Mouse (Mus musculus) ES-Bruce4 (cell line): ENCODE results near the gene Rara. TPM values are rescaled to one million over a fixed set of nuclear protein-coding genes. Genes with fewer than 3 reads are reported as not detected.

Experiments used
- H3K27ac ChIP-seq: 2 replicates; pipeline ENCODE4 v1.5.1; 2012; ENCODE audit warnings: low read length, inconsistent platforms; ENCODE audit not compliant: insufficient read depth
- H3K27me3 ChIP-seq: 2 replicates; pipeline ENCODE4 v1.6.1; 2012; ENCODE audit warnings: mild to moderate bottlenecking, low read length, inconsistent platforms; ENCODE audit not compliant: control insufficient read depth, poor library complexity, insufficient read depth, severe bottlenecking
- H3K36me3 ChIP-seq: 2 replicates; pipeline ENCODE4 v1.6.1; 2012; ENCODE audit warnings: inconsistent platforms, mild to moderate bottlenecking, low read length, moderate library complexity; ENCODE audit not compliant: control insufficient read depth, poor library complexity, insufficient read depth, severe bottlenecking
- H3K4me1 ChIP-seq: one replicate; pipeline ENCODE4 v1.8.1; 2011; ENCODE audit warnings: low read length; ENCODE audit not compliant: control insufficient read depth, insufficient read depth
- H3K4me3 ChIP-seq: 2 replicates; pipeline ENCODE4 v1.5.1; 2011; ENCODE audit warnings: low read depth, mild to moderate bottlenecking, low read length
- H3K9ac ChIP-seq: 2 replicates; pipeline ENCODE4 v1.6.1; 2012; ENCODE audit warnings: low read depth, mild to moderate bottlenecking, inconsistent platforms; ENCODE audit not compliant: poor library complexity, severe bottlenecking
- H3K9me3 ChIP-seq: replicated peaks from 2 replicates; pipeline ENCODE4 v1.6.1; 2012; ENCODE audit warnings: mild to moderate bottlenecking, low read length, inconsistent platforms; ENCODE audit not compliant: control insufficient read depth, poor library complexity, insufficient read depth, severe bottlenecking
- CTCF ChIP-seq: IDR thresholded peaks from one replicate; pipeline ENCODE4 v1.8.1; 2011; ENCODE audit warnings: low read depth, low read length
- EP300 ChIP-seq: IDR thresholded peaks from 2 replicates; pipeline ENCODE4 v1.6.1; 2011; ENCODE audit warnings: low read depth, low read length; ENCODE audit not compliant: insufficient read depth
- POLR2A ChIP-seq: IDR thresholded peaks from one replicate; pipeline ENCODE4 v1.8.1; 2011; ENCODE audit warnings: low read length; ENCODE audit not compliant: insufficient read depth
- polyA plus RNA-seq: library from polyadenylated mRNA; stranded (reverse); fragments of >200 nt; gene quantifications from 2 replicates; pipeline ENCODE4 v1.2.4, GENCODE M21; 2011; ENCODE audit warnings: low read depth; ENCODE audit not compliant: missing spikeins, insufficient read depth, insufficient read length

Gene Rara
- polyA plus RNA-seq, 1 experiment = 23.7 TPM

DNA sequence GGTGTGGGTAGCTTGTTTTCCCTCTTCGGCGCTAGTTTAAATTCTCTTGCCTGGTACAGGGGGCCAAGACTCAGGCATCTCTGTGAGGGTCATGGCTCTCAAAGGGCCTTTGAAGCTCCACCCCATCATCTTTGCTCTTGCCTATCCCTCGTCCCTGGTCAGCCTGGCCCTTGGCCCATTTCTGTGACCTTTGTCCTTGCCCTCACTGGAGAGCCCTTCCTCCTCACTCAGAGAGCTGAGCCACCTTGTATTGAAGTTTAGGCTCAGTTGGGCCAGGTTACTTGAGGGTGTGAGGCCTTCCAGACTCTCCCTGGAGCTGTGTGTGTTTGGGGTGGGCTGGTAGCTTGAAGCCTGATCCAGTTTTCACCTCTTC lies 18.0 kb downstream of the Rara start:
- TF ChIP-seq POLR2A (no peak), EP300 (no peak), CTCF (no peak)
- H3K36me3 ChIP-seq = 0 out of 2 replicates have a peak, but pooled peaks cover 3% of the 10 kb centered on the region
- H3K4me1 ChIP-seq = peaks cover 5% of the 10 kb centered on the region
- H3K27me3 ChIP-seq = no peaks in the 10 kb centered on the region
- H3K9me3 ChIP-seq = no peaks in the 10 kb centered on the region
- no peak overlapping the region for H3K27ac ChIP-seq
- no peak overlapping the region for H3K9ac ChIP-seq
- no peak overlapping the region for H3K4me3 ChIP-seq

DNA sequence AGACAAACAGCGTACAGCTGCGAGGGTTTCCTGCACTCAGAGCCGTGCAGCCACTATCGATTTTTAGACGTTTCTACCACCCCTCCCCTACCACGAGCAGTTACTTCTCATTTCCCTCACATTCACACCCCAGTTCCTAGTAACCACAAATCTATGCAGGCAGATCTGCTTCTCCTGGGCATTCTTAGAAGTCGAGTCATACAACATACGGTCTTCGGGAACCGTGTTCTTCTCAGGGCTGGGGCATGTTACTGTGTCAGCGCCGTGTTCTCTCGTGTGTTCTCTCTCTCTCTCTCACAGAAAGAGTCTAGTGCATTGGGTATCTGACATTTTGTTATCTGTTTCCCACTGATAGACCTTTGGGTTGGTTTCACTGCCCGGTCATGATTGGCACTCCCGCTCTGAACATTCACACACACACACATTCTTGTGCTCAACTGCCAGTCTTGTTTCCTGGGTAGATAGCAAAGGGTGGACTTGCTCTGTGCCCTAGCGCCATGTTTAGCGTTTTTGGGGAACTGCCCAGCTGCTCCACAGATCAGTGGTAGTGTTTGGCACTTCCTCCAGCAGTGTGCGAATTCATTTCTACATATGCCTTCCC lies 20.5 kb downstream of the Rara start:
- Histone ChIP-seq H3K36me3 (0 out of 2 replicates have a peak, but pooled peaks cover 3% of the 10 kb centered on the region), H3K9me3 (no peaks in the 10 kb centered on the region), H3K9ac (no peak overlapping the region), H3K4me1 (peaks cover 5% of the 10 kb centered on the region), H3K27me3 (no peaks in the 10 kb centered on the region), H3K4me3 (no peak overlapping the region), H3K27ac (no peak overlapping the region)
- TF ChIP-seq CTCF = no peak

DNA sequence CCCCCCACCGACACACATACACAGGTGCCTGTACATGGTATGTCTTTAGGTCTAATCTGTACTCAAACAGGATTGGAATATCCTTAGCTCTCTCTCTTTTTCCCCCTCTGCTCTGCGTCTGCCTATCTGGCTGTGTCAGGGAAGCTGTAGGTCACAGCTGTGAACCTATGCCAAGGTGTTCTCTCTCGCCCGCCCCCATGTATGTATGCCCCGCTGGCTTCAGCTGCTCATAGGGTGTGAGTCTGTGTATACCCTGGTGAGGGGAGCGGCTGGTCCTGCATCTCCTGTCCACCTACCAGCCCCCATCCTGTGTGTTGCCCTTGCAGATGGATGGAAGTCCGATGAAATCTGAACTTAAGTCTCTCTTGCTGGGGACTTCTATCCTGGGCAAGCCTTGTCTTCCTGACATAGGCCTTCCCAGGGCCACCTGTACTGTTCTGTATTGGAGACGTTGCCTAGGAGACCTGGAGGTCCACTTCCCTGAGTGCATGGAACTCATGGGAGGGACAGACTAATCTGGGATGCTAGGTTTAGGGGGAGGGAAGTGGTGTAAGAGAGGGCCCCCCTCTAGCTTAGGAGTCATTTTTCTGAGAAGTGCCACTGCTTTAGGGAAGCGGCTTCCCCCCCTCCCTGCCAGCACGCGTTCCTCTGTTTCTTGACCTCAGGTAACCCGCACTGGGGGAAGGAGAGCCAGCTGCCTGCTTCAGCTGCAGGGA lies 21.8 kb downstream of the Rara start:
- Histone ChIP-seq H3K27me3 (no peaks in the 10 kb centered on the region), H3K4me1 (no peaks in the 10 kb centered on the region), H3K4me3 (no peak overlapping the region), H3K36me3 (0 out of 2 replicates have a peak, but pooled peaks cover 3% of the 10 kb centered on the region), H3K27ac (no peak overlapping the region), H3K9ac (no peak overlapping the region), H3K9me3 (no peaks in the 10 kb centered on the region)
- no peak for TF ChIP-seq CTCF
- TF ChIP-seq POLR2A = no peak
- no peak for TF ChIP-seq EP300

DNA sequence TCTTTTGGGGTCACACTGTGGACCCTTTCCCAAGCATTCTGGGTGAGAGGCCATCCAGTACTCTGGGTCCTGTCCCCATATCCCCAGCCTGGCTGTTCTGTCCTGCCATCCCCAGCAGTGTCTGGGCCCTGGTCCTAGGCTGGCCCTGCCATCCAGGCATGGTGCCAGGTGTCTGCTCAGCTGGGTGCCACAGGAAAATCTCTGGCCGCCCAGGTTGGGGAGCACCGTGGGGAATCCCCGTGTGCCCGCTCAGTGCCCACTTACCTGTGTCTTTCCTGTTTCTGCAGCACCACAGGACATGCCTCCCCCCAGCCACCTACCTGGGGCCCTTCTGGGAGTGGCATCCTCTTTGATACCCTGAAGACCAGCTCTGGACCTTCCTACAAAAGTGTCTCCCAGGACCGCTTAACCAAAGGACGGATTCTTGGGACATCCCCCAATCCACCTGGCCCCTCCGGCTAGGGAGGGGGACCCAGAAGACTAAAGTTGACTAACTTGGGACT lies 22.4 kb downstream of the Rara start:
- Histone ChIP-seq H3K9me3 (no peaks in the 10 kb centered on the region), H3K9ac (no peak overlapping the region), H3K27ac (no peak overlapping the region), H3K4me3 (no peak overlapping the region), H3K4me1 (no peaks in the 10 kb centered on the region), H3K36me3 (0 out of 2 replicates have a peak, but pooled peaks cover 3% of the 10 kb centered on the region), H3K27me3 (no peaks in the 10 kb centered on the region)
- TF ChIP-seq EP300 (no peak), CTCF (no peak), POLR2A (no peak)

DNA sequence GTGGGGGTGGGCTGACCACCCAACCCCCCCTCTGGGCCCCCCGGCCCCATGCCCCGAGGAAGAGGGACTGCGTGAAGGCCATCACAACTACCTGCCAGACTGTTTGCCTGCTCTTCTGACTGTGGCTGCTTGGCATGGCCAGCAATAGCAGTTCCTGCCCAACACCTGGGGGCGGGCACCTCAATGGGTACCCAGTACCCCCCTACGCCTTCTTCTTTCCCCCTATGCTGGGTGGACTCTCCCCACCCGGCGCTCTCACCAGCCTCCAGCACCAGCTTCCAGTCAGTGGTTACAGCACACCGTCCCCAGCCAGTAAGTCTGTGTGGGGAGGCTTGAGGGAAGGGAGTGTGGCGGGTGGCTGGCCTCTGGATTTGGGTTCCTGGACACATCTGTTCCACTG lies 22.9 kb downstream of the Rara start:
- Histone ChIP-seq H3K4me1 (no peaks in the 10 kb centered on the region), H3K9me3 (no peaks in the 10 kb centered on the region), H3K27ac (no peak overlapping the region), H3K9ac (no peak overlapping the region), H3K36me3 (0 out of 2 replicates have a peak, but pooled peaks cover 3% of the 10 kb centered on the region), H3K4me3 (no peak overlapping the region), H3K27me3 (no peaks in the 10 kb centered on the region)
- no peak for TF ChIP-seq EP300
